Mouse (Mus musculus) embryonic stem cell, embryonic (primary cell): ENCODE measurements around the gene C1rl.

ENCODE experiments used
- CTCF ChIA-PET, 4 experiments: fragments of 300-600 bp in 2 of 4; fragments of 350-600 bp in 2 of 4; sonication (Branson Sonifier 250); formaldehyde crosslinking; loops; one replicate each; lab custom pipeline; 2022; ENCODE audit warnings: inconsistent platforms in 2 of 4; lab: Charles Lee
- POLR2A ChIA-PET, 4 experiments: fragments of 300-600 bp in 2 of 4; fragments of 350-600 bp in 2 of 4; sonication (Branson Sonifier 250); formaldehyde crosslinking; loops; one replicate each; lab custom pipeline; 2022; ENCODE audit warnings: antibody characterized with exemption in 4 of 4, inconsistent platforms in 1 of 4; lab: Charles Lee

The C1rl gene

GRCm38 (mm10) chr6:124479573-124479930, 13.4 kb upstream of the C1rl start:
- POLR2A ChIA-PET, result interaction anchor here in 3 of 4 experiments (0.6 to 12.7 kb wide), 32 partner anchors 10 to 376 kb away, joined by 3 to 139 read pairs (median 4); partner anchors contain the start of genes C1rl (in 3 of the 3), Grcc10 (in 3 of the 3), C1s1 (in 1 of the 3) and Cdca3 (in 1 of the 3)

GRCm38 (mm10) chr6:124480295-124480694, 12.6 kb upstream of the C1rl start:
- CTCF ChIA-PET, result interaction anchor here (0.6 to 3.0 kb wide), 35 partner anchors 9 to 1993 kb away, joined by 3 to 37 read pairs (median 4); partner anchors contain the start of genes C1rl (in 2 of the 4), C1s1 (in 2 of the 4), Gm45234 (in 1 of the 4) and Lpcat3 (in 1 of the 4)
- POLR2A ChIA-PET, result interaction anchor here (0.6 to 12.7 kb wide), 40 partner anchors 9 to 1183 kb away, joined by 3 to 139 read pairs (median 4); partner anchors contain the start of genes C1rl (in 3 of the 4), Grcc10 (in 3 of the 4), Pex5 (in 3 of the 4) and Lpcat3 (in 2 of the 4)

More at GRCm38 (mm10) chr6:124479573-124479930, 13.4 kb upstream of the C1rl start:
- CTCF ChIA-PET, result interaction anchor here in 3 of 4 experiments (0.6 to 3.0 kb wide), 9 partner anchors 14 to 562 kb away, joined by 3 to 37 read pairs (median 4); partner anchors contain the start of genes C1s1 (in 2 of the 3) and C1rl (in 1 of the 3)

GRCm38 (mm10) chr6:124481571-124481970, 11.3 kb upstream of the C1rl start:
- POLR2A ChIA-PET, result interaction anchor here (0.7 to 12.7 kb wide), 36 partner anchors 8 to 301 kb away, joined by 3 to 139 read pairs (median 4); partner anchors contain the start of genes C1rl (in 4 of the 4), Pex5 (in 3 of the 4), Grcc10 (in 2 of the 4) and C1s1 (in 1 of the 4)
- CTCF ChIA-PET, result interaction anchor here in 3 of 4 experiments (0.5 to 3.0 kb wide), 22 partner anchors 8 to 1122 kb away, joined by 3 to 37 read pairs (median 4); partner anchors contain the start of genes C1rl (in 2 of the 3), C1ra (in 1 of the 3), C1s1 (in 1 of the 3) and Pex5 (in 1 of the 3)

- CTCF ChIA-PET, result interaction anchor here in 2 of 4 experiments (1.6 to 2.1 kb wide), 2 partner anchors 10 to 11 kb away, joined by 4 to 7 read pairs; partner anchors contain the start of gene C1rl (in 1 of the 2)
- POLR2A ChIA-PET, result interaction anchor here in 2 of 4 experiments (1.0 to 5.8 kb wide), 3 partner anchors 9 to 257 kb away, joined by 3 to 50 read pairs (median 5); partner anchors contain the start of genes C1rl (in 1 of the 2) and Grcc10 (in 1 of the 2)
Measured at GRCm38 (mm10) chr6:124483831-124484230, 9.1 kb upstream of the C1rl start.

GRCm38 (mm10) chr6:124484851-124485250, 8.1 kb upstream of the C1rl start:
- ChIA-PET POLR2A (interaction anchor here (0.6 to 3.0 kb wide), 17 partner anchors 8 to 375 kb away, joined by 3 to 10 read pairs (median 4); partner anchors contain the start of genes Pex5 (in 2 of the 4), Grcc10 (in 1 of the 4), Lpcat3 (in 1 of the 4) and Ptpn6 (in 1 of the 4)), CTCF (interaction anchor here in 2 of 4 experiments (0.9 to 1.4 kb wide), 5 partner anchors 9 to 560 kb away, joined by 3 to 7 read pairs (median 3); no protein-coding TSS in a partner anchor)

- ChIA-PET POLR2A (interaction anchor here (0.6 to 3.0 kb wide), 20 partner anchors 8 to 374 kb away, joined by 3 to 10 read pairs (median 4); partner anchors contain the start of genes Pex5 (in 2 of the 4), Atn1 (in 1 of the 4), Grcc10 (in 1 of the 4) and Lpcat3 (in 1 of the 4)), CTCF (interaction anchor here in 2 of 4 experiments (0.9 to 1.4 kb wide), 5 partner anchors 8 to 560 kb away, joined by 3 to 7 read pairs (median 3); no protein-coding TSS in a partner anchor)
Measured at GRCm38 (mm10) chr6:124485414-124486144, 7.3 kb upstream of the C1rl start.

- CTCF ChIA-PET, result interaction anchor here in 1 of 4 experiments (1.0 kb wide), 1 partner anchor 13 kb away, joined by 3 read pairs; no protein-coding TSS in a partner anchor
- POLR2A ChIA-PET, result interaction anchor here in 2 of 4 experiments (1.0 to 3.0 kb wide), 3 partner anchors 11 to 175 kb away, joined by 4 to 9 read pairs (median 9); partner anchors contain the start of gene Lpcat3 (in 1 of the 2)
Measured at GRCm38 (mm10) chr6:124487509-124487908, 5.4 kb upstream of the C1rl start.

- CTCF ChIA-PET, result interaction anchor here in 2 of 4 experiments (1.0 to 2.4 kb wide), 5 partner anchors 8 to 41 kb away, joined by 4 to 7 read pairs (median 5); no protein-coding TSS in a partner anchor
- POLR2A ChIA-PET, result interaction anchor here in 3 of 4 experiments (0.6 to 2.6 kb wide), 10 partner anchors 8 to 677 kb away, joined by 3 to 28 read pairs (median 3); partner anchors contain the start of genes Grcc10 (in 2 of the 3) and Lpcat3 (in 1 of the 3)
Measured at GRCm38 (mm10) chr6:124488952-124489351, 4.0 kb upstream of the C1rl start.

- ChIA-PET CTCF (interaction anchor here in 2 of 4 experiments (0.6 to 2.0 kb wide), 2 partner anchors 11 to 350 kb away, joined by 3 to 10 read pairs; no protein-coding TSS in a partner anchor), POLR2A (interaction anchor here in 2 of 4 experiments (1.2 to 5.3 kb wide), 9 partner anchors 10 to 338 kb away, joined by 3 to 50 read pairs (median 16); partner anchors contain the start of genes Grcc10 (in 2 of the 2), Cdca3 (in 1 of the 2), Ptpn6 (in 1 of the 2) and Usp5 (in 1 of the 2))
Measured at GRCm38 (mm10) chr6:124491427-124491826, 1.5 kb upstream of the C1rl start.

GRCm38 (mm10) chr6:124493886-124494285, 973 bp downstream of the C1rl start:
- POLR2A ChIA-PET, result interaction anchor here in 3 of 4 experiments (0.6 to 5.3 kb wide), 21 partner anchors 8 to 336 kb away, joined by 3 to 50 read pairs (median 5); partner anchors contain the start of genes Emg1 (in 2 of the 3), Grcc10 (in 2 of the 3), Phb2 (in 2 of the 3) and C1s1 (in 1 of the 3)
- CTCF ChIA-PET, result interaction anchor here in 3 of 4 experiments (0.8 to 2.9 kb wide), 10 partner anchors 8 to 209 kb away, joined by 3 to 37 read pairs (median 7); partner anchors contain the start of genes C1ra (in 1 of the 3), Lpcat3 (in 1 of the 3) and Pex5 (in 1 of the 3)

- CTCF ChIA-PET, result no interaction called here
- POLR2A ChIA-PET, result interaction anchor here in 1 of 4 experiments (1.6 to 5.3 kb wide), 2 partner anchors 15 to 19 kb away, joined by 4 to 50 read pairs; no protein-coding TSS in a partner anchor
Measured at GRCm38 (mm10) chr6:124496054-124496453, 3.1 kb downstream of the C1rl start.

- ChIA-PET CTCF (interaction anchor here in 1 of 4 experiments (1.4 kb wide), 1 partner anchor 19 kb away, joined by 4 read pairs; no protein-coding TSS in a partner anchor), POLR2A (interaction anchor here in 2 of 4 experiments (0.7 to 1.4 kb wide), 2 partner anchors 8 to 241 kb away, joined by 3 read pairs; partner anchors contain the start of gene Grcc10 (in 1 of the 2))
Measured at GRCm38 (mm10) chr6:124499914-124500566, 7.1 kb downstream of the C1rl start.

GRCm38 (mm10) chr6:124501473-124501872, 8.6 kb downstream of the C1rl start:
- POLR2A ChIA-PET, result interaction anchor here in 1 of 4 experiments (1.9 kb wide), 1 partner anchor 9 kb away, joined by 4 read pairs; the partner anchor contains the start of gene C1rl
- CTCF ChIA-PET, result no interaction called here

GRCm38 (mm10) chr6:124502021-124502420, 9.1 kb downstream of the C1rl start:
- POLR2A ChIA-PET, result interaction anchor here in 3 of 4 experiments (0.6 to 1.9 kb wide), 3 partner anchors 8 to 10 kb away, joined by 4 read pairs; partner anchors contain the start of gene C1rl (in 2 of the 3)
- CTCF ChIA-PET, result interaction anchor here in 2 of 4 experiments (0.6 to 0.7 kb wide), 2 partner anchors 9 to 1940 kb away, joined by 3 read pairs; partner anchors contain the start of gene C1rl (in 1 of the 2)

- ChIA-PET CTCF (interaction anchor here in 2 of 4 experiments (0.5 to 1.7 kb wide), 3 partner anchors 24 to 399 kb away, joined by 3 to 4 read pairs (median 4); no protein-coding TSS in a partner anchor), POLR2A (interaction anchor here in 2 of 4 experiments (0.5 to 3.2 kb wide), 4 partner anchors 11 to 46 kb away, joined by 3 to 17 read pairs (median 4); partner anchors contain the start of gene C1rl (in 2 of the 2))
Measured at GRCm38 (mm10) chr6:124505028-124505427, 12.1 kb downstream of the C1rl start.
